Mouse (Mus musculus) CH12F3 (cell line): Measurements from ENCODE around the gene Bmp8a.
"Not testable (repeated sequence)": the region's sequence is repeated elsewhere in the genome, so short reads cannot be mapped to it uniquely, and the experiment has no call there.

ENCODE experiments used
- in situ Hi-C: fragments of 300-500 bp; cut with MboI; formaldehyde crosslinking; loops from 2 replicates; pipeline ENCODE4 v1.14.3; 2020; ENCODE audit warnings: low sequenced_read_pairs

Bmp8a gene

DNA sequence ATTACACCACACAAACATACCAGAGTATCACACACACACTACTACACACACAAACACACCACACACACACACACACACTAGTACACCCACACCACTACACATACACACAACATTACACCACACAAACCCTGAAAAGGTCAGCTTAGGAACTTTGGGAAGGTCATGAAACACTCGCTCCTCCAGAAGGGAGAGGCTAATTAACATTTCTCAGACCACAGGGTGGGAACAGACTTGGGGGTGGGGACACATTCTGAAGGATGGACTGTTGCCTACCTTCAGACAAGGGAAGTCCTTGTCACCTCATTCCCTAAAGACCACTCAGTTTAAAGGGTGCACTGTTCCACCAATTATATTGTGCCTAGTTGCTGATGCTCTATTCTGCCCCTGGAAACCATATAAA, 11.1 kb downstream of the Bmp8a start:
- in situ Hi-C loops = not testable (repeated sequence)

DNA sequence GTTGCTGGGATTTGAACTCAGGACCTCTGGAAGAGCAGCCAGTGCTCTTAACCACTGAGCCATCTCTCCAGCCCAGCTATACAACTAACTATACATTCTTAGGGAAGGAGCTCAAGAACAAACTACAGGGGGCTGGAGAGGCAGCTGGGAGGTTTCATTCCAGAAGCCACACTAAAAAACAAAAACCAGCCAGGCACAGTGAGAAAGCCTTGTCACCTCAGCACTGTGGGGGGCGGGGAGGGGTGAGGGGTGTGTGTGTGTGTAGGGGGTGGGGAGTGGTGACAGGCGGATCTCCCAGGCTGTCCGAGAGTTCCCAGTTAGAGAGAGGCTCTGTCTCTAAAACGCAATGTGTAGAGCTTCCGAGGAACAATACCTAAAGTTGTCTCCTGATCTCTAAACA, 11.7 kb downstream of the Bmp8a start:
- in situ Hi-C loops = no loop called here

DNA sequence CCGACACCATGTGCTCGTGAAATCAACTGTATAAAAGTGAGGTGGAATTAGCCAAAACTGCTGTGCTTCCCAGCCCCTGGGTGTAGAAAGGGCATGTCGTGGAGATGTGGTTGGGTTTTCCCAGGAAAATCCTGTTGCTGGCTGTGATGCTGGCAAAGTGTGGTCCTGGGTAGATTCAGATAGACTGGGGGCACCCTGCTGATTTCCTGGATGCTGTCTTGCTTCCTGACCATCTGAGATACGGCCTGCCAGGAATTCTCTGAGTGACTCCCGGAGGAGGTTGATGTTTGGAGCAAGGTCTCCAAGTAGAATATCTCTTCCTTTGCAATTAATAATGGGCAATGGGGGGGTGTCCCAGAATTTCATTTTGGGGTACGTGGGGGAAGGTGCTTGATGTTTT, 14.1 kb downstream of the Bmp8a start:
- in situ Hi-C loops = no loop called here

DNA sequence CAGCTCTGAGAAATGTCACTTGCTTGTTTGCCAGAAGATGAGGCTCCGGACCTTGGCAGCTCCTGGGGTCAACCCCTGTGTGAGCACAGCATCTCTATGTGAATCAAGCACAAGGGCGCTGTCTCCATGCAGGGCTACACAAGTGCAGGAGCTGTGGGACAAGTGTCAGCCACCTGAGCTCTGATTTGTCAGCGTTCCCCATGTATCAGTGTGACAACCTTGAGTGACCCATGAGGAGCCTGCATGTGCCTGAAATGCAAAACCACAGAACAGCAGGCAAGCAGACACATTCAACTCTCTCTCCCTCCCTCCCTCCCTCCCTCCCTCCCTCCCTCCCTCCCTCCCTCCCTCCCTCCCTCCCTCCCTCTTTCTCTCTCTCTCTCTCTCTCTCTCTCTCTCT, 15.4 kb downstream of the Bmp8a start:
- in situ Hi-C loops = no loop called here

DNA sequence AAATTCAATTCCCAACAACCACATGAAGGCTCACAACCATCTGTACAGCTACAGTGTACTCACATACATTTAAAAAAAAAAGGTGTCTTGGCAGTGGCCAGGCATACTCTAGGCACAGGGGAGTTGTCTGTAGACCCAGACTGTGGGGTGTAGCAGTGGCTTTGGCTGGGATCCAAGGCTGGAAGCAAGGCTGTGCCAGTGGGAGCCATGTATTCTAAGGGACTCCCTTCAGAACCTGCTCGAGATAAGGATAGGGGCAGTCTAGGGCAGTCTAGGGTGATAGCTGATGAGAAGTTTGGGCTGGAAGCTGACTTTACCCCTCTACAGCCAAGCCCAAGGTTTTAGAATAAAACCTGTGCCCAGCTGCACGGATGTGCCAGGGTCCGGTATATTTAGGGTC, 17.0 kb downstream of the Bmp8a start:
- in situ Hi-C loops = no loop called here

DNA sequence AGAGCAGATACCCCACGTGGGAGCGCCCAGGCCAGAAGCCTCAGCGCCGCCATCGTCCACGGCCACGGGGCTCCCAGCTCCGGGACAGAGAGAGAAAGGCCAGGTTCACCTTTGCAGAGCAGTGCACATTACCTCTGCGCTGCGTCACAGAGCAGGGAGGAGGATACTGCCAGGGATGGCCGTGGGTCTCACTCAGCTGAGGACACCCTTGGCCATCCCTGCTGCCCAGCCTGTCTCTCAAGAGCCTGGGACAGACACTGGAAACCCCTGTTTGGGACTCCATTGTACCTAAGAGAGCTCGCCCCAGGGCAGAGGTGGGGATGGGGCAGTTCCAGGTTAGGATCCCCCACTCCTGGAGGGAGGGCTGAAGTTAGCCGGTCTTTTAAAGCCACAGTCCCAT, 19.5 kb downstream of the Bmp8a start, which contains the start of gene Oxct2a:
TSS of gene Oxct2a (minus strand) at position 101 of the 400 bp plus-strand sequence.
- in situ Hi-C loops = no loop called here

DNA sequence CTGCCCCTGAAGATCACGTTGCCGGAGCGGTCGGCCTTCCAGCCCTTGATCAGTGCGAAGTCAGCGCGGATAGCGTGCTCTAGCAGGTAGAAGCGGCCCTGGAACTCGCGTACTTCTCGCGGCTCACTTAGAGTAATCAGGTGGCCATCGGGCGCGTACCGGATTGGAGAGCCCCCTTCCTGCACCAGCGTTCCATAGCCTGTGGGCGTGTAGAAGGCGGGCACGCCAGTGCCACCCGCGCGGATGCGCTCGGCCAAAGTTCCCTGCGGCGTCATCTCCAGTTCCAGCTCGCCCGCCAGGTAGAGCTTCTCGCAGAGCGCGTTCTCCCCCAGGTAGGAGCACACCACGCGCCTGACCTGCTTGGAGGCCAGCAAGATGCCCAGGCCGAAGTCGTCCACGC, 20.1 kb downstream of the Bmp8a start:
- in situ Hi-C loops = not testable (repeated sequence)

DNA sequence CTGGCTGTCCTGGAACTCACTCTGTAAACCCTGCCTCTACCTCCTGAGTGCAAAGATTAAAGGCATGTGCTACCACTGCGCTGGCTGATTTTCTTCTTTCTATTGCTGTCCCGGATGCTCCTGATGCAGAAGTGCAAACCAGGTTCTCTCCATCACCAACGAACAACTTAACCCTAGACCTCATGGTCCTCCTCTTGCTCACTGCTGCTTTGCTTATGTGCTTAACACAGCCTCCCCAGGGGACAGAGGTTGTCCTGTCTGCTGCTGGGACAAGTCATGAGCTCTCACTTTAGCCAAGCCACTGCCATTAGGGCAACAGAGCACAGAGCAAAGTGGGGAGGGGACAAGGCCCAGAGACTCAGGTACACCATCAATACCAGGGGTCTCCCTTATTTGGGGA, 28.6 kb downstream of the Bmp8a start:
- in situ Hi-C loops = no loop called here

DNA sequence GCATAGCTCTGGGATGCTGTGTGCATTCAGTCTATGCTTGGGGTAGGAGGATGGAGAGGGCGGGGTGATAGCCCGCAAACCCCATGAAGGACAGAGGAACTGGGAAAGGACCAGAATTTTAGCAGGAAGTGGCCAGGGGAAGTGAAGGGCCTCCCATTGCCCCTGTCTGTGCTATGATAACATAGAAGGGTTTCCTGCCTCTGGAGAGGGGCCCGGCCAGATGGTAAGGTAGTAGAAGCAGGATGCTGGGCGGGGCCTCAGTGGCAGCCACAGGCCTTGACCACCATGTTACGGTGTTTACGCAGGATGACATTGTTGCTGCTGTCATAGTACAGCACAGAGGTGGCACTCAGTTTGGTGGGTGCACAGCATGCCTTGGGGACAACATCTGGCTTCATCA, 30.0 kb downstream of the Bmp8a start:
- in situ Hi-C loops = no loop called here

DNA sequence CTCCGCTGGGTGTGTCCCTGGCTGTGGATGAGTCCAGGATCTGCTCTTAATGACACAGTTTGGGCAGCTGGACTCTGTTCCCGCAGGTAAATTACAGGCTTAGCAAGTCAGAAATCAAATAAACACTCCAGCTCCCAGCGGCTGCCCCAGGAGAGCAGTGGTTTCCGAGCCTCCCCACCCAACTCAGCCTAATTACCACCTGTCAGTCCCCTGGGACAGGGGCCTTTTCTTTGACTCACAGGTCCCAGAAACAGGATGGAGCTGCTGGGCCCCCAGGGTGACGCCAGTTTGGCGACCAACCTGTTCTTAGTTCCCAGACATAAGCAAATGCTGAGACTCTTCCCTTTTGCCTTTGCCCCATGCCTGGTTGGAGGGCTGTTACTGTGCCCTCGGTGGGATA, 31.2 kb downstream of the Bmp8a start:
- in situ Hi-C loops = no loop called here

DNA sequence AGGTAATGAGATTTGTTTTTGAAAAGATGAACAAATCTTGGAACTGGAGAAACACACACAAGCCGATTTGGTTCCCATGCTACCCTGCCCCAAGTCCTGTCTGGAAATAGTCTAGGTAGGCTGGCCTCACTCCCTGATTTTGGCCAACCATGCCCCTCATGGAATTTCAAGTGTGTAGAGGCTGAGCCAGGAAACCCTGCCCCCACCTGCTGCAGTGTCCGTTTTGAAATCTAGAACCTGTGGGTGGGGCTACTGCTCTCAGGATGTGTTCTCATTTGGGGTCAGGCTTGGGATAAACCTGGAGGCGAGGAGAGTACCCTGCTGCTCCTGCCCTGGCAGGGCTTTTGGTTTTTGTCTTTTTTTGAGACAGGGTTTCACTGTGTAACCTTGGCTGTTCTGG, 34.8 kb downstream of the Bmp8a start:
- in situ Hi-C loops = no loop called here

DNA sequence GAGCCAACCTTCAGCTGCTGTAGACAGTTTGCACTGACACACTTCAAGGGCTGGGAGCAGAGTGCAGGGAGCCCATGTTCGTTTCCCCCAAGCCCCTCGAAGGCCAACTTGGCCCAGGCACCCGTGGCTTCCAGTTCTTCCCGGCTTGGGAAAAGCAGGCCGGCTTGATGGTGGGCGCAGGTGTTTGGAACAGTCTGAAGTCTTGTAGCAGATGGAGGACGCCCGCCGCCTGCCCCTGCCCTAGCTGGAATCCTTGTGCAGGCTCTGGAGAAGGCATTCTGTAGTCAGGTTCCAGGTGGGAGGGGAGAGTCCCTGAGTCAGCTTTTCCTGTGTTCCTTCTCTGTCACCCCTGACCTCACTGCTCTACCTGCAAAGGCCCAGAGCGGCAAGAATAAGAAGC, 36.1 kb downstream of the Bmp8a start:
- in situ Hi-C loops = no loop called here

DNA sequence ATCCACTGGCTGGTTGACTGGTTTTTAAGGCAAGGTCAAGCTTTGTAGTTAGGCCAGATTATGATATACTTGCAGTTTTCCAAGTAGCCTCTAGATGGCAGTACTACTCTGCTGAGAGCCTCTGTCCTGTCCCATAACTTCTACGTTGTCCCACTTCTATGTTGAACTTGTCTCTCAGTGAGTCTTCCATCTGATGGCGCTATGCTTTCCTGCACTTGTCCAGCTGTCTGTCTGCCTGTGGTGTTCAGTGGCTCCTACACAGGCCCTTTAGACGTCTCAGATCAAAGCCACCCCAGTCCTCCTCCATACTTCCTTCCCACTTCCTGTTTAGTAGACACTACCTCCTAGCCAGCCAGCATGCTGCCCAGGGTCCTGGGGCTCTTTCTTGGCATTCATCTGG, 37.3 kb downstream of the Bmp8a start:
- in situ Hi-C loops = no loop called here

DNA sequence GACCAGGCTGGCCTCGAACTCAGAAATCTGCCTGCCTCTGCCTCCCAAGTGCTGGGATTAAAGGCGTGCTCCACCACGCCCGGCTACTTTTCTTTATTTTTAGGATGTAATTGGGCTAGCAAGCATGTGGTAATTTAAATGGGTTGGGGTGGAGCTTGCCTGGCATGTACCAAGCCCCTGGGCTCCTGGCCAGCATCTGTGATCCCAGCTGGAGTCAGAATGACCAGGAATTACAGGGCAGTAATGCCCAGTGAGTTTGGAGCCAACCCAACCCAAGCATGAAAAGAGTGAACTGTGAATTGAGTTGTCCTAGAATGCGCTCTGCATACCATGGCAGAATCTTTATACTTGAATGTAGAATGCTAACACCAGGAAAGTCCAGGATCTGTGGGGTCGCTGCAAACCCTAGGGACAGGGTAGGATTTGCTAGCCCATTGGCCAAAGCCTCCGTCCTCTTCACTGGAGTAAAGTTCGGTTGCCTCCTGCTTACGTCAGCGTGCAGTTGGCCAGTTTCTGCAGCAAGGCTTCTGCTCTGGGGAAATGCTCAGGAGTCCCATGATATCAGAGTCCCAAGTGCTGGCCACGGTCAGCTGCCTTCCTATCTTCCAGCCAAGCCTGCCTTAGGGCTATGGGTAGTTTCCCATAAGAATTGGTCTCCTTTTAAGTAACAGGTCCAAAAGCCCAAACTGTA, 43.9 kb downstream of the Bmp8a start:
- in situ Hi-C loops = no loop called here

DNA sequence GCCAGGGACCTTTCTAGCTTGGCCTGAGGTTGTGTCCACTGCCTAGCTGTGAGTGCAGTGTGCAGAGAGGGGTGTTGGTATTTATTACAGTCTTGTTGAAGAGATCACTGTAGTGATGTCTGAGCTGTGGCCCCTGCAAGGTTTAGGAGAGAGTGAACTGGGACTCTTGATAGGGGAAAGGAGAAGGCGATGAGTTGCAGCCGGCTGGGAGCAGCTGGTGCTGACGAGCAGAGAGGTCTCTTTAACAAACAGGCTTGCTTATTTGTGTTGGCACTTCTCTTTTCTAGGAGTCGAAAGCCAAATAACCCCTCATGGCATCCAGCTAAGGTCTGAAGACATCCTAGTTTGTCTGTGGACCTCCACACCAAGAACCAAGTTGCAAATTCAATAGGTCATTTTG, 44.8 kb downstream of the Bmp8a start:
- in situ Hi-C loops = no loop called here

DNA sequence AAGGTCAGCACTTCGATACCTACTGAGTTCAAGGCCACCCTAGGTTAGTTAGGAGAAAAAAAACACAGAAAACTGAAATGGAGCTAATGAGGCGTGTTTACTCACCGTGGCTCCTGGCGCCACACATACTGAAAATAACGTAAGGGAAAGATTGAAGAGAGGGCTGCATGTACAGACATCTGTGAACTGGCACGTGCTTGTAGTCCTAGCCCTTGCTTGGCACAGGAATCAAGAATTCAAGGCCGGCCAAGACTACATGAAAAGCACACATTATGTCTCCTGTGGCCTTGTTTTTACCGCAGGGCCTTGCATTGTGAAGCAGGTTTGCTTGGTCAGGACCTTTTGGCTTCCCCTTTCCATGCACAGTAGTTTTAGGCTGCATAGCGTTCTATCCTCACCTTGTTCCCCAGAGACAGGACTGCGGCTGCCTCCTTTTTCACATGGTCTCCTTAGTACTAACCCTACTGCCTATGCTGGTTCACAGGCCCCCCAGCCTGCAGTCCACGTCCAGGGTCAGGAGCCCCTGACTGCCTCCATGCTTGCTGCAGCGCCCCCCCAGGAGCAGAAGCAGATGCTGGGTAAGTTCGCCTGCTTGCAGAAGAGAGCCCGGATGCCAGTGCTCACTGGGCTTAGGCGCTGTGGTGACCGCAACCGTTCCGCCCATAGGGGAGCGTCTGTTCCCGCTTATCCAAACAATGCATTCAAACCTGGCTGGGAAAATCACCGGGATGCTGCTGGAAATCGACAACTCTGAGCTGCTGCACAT, 45.7 kb downstream of the Bmp8a start:
- in situ Hi-C loops = no loop called here

DNA sequence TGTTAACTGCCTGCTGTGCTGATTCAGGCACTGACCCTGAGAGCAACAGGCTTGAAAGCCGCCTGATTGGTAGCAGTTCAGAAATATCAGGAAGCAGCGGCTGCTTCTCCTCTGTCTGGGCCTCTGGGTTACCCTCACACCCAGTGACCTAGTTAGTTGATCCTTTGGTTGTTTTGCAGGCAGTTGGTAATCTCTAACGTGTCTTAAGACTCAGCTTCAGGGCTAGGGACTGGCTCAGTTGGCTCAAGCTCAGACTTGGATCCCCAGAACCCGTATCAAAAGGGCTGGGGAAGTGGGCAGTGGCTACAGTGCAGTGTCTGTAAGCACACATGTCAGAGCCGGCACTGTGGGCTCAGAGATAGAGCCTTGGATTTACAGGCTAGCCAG, 46.9 kb downstream of the Bmp8a start:
- in situ Hi-C loops = no loop called here

DNA sequence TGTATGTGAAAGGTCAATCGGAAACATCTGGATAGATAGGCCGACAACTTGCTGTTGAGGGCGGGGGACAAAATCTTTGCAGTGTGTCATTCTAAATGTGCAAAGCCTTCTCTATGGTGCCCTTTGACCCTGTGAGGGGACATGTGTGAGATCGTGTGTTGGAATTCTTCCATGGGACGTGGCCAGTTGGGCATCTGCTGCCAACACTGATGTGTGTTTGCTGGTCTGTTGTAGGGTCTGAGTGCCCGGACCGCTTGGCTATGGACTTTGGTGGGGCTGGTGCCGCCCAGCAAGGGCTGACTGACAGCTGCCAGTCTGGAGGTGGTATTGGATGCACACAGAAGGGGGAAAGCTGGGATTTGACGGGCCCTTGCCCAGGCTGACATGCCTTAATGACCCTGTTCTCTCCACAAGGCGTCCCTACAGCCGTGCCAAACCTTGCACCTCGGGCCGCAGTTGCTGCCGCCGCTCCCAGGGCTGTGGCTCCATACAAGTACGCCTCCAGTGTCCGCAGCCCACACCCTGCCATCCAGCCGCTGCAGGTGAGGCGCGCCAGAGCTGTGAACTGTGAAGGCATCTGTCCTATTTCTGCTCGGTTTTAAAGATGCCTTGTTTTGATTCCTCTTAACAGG, 47.4 kb downstream of the Bmp8a start:
- in situ Hi-C loops = no loop called here

DNA sequence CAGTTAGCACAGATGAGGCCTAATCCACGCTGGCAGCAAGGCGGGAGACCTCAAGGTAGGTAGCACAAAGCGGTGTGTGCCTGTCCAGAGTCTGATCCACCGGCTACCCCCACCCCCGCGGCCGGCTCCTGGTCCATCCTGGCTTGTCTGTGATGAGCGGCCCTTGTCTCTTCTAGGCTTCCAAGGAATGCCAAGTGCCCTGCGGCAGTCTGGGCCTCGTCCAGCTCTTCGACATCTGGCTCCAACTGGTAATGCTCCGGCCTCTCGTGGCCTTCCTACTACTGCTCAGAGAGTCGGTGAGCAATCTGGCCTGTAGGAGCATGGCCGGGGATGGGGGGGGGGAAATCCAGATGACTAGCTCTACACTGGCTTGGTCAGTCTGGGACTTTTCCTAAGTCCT, 48.0 kb downstream of the Bmp8a start:
- in situ Hi-C loops = not testable (repeated sequence)

DNA sequence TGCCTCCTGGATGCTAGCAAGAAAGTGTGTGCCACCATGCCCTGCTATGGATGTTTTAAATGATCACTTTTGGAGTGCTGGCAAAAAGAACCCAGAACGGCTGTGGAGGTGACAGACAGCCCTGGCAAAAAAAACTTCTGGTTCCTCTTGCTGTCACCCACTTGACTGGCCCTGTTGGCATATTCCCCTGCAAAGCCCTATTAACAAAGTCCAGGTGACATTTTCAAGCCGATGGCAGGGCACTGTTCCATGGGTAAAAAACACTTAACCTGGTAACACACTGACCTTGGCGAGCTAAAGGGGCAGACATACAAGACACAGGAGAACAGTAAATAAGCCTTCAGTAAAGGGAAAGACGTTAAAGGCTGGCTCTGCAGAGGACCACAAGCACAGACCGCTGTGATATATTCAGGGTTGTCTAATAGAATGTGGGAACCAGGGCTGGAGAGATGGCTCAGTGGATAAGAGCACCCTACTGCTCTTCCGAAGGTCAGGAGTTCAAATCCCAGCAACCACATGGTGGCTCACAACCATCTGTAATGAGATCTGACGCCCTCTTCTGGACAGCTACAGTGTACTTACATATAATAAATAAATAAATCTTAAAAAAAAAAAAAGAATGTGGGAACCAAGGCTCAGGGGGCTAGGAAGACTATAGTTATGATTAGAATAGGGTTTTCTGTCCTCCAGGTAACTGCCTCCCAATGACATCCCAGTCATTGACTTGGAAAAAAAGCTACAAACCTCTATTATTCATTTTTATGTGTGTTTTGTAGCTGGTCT, 49.2 kb downstream of the Bmp8a start:
- in situ Hi-C loops = no loop called here

DNA sequence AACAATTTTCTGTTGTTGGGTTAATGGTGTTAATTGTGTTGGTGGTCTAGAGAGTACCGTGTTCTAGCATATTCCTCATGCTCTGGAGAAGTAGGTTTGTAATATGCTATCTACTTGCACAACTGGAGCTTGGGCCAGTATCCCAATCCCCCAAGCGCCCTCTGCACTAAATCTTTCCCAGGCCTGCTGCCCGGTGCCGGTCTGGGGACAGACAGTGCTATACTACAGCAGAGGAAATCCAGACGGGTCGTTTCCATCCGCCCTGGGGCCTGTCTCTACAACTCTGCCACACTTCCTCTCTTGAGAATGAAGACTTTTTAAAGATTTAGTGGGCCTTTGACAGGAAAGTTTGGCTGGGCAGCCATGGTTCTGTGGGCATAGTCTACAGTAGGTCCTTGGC, 50.1 kb downstream of the Bmp8a start:
- in situ Hi-C loops = no loop called here
